ENCODE assay signal across 7 mouse cellular contexts in the genomic region with DNA sequence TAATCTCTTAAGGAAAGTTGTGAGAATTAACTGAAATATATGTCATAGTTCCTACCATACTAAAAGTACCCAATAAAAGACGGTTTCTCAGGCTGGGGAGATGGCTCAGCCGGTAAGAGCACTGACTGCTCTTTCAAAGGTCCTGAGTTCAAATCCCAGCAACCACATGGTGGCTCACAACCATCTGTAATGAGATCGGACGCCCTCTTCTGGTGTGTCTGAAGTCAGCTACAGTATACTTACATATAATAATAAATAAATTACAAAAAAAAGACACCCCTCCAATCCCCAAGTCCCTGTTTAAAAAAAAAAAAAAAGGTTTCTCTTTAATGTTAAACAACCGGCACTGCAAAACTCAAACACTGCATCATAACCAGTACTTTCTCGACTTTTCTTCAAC. TPM values are rescaled to one million over a fixed set of nuclear protein-coding genes. Genes with fewer than 3 reads are reported as not detected.
DNase-seq lines count a peak whose midpoint lies in the region; ATAC-seq and TF ChIP-seq lines count a peak whose summit lies in the region.
"Not testable (repeated sequence)": the region's sequence is repeated elsewhere in the genome, so short reads cannot be mapped to it uniquely, and the experiment has no call there.

No protein-coding gene starts in this region.

- TF ChIP-seq CTCF in heart, postnatal 0 days (IDR thresholded peaks at IDR 0.05; ENCODE audit: low read depth), result not testable (repeated sequence)
- TF ChIP-seq CTCF in intestine, postnatal 0 days (IDR thresholded peaks at IDR 0.05; ENCODE audit: low read depth), result 0 out of 2 replicates have a peak, but pooled peaks have one; percentile 7

- H3K79me2 ChIP-seq in macrophage (ENCODE audit: inconsistent target), result peaks cover 33% of the 10 kb centered on the region

- not testable (repeated sequence) for H3K27me3 ChIP-seq in embryonic facial prominence, embryonic 10.5 days (replicated peaks; ENCODE audit: low read depth, poor library complexity, severe bottlenecking); forebrain, embryonic 16.5 days (replicated peaks; ENCODE audit: control insufficient read depth, insufficient read depth, low read length); heart, postnatal 0 days (ENCODE audit: control insufficient read depth, insufficient read depth, low read length); intestine, postnatal 0 days (replicated peaks; ENCODE audit: control insufficient read depth, insufficient read depth, low read length); limb, embryonic 15.5 days; neural tube, embryonic 13.5 days

- not testable (repeated sequence) for TF ChIP-seq EP300 in heart, postnatal 0 days (IDR thresholded peaks at IDR 0.05; ENCODE audit: low read depth)

- ATAC-seq in forebrain, embryonic 16.5 days; heart, postnatal 0 days (ENCODE audit: insufficient read depth, low read depth); intestine, postnatal 0 days; limb, embryonic 15.5 days (ENCODE audit: insufficient number of reproducible peaks, low FRiP score, low TSS enrichment, low read depth); neural tube, embryonic 13.5 days (ENCODE audit: low read depth): not testable (repeated sequence)

- WGBS in embryonic facial prominence, embryonic 10.5 days, result 53% methylated on average over 6 of the region's 6 CpGs
- 54% methylated on average over 6 of the region's 6 CpGs for WGBS in forebrain, embryonic 16.5 days
- WGBS in heart, postnatal 0 days, result 43% methylated on average over 6 of the region's 6 CpGs
- WGBS in intestine, postnatal 0 days, result 41% methylated on average over 6 of the region's 6 CpGs
- WGBS in limb, embryonic 15.5 days, result 48% methylated on average over 6 of the region's 6 CpGs
- 51% methylated on average over 6 of the region's 6 CpGs for WGBS in macrophage (ENCODE audit: missing documents)
- 51% methylated on average over 6 of the region's 6 CpGs for WGBS in neural tube, embryonic 13.5 days

- peak overlapping the region; percentile 62 for H3K4me2 ChIP-seq in forebrain, embryonic 16.5 days (ENCODE audit: low read length)
- H3K4me2 ChIP-seq in heart, postnatal 0 days (ENCODE audit: low read depth, low read length), result peak overlapping the region; percentile 67
- peak overlapping the region; percentile 66 for H3K4me2 ChIP-seq in intestine, postnatal 0 days (replicated peaks; ENCODE audit: low read depth)
- peak overlapping the region; percentile 58 for H3K4me2 ChIP-seq in limb, embryonic 15.5 days
- peak overlapping the region; percentile 61 for H3K4me2 ChIP-seq in neural tube, embryonic 13.5 days

- not testable (repeated sequence) for H3K36me3 ChIP-seq in embryonic facial prominence, embryonic 10.5 days (replicated peaks); forebrain, embryonic 16.5 days (ENCODE audit: control insufficient read depth, insufficient read depth); heart, postnatal 0 days (replicated peaks; ENCODE audit: control insufficient read depth, insufficient read depth, low read length); intestine, postnatal 0 days (ENCODE audit: control insufficient read depth, insufficient read depth); limb, embryonic 15.5 days; macrophage (ENCODE audit: inconsistent target); neural tube, embryonic 13.5 days

- not testable (repeated sequence) for DNase-seq in embryonic facial prominence, embryonic 10.5 days (ENCODE audit: low spot score); heart, postnatal 0 days (ENCODE audit: low spot score)

- peak overlapping the region; percentile 73 for H3K4me3 ChIP-seq in embryonic facial prominence, embryonic 10.5 days
- H3K4me3 ChIP-seq in forebrain, embryonic 16.5 days (replicated peaks; ENCODE audit: low read length), result peak overlapping the region; percentile 84
- H3K4me3 ChIP-seq in heart, postnatal 0 days (ENCODE audit: low read depth, low read length), result peak overlapping the region; percentile 72; the same call in 1 of the 2 replicates
- H3K4me3 ChIP-seq in intestine, postnatal 0 days (ENCODE audit: low read depth, low read length), result 0 out of 2 replicates have a peak overlapping the region, but pooled peaks have one; percentile 59
- peak overlapping the region; percentile 79 for H3K4me3 ChIP-seq in limb, embryonic 15.5 days
- H3K4me3 ChIP-seq in macrophage (ENCODE audit: inconsistent target), result peak overlapping the region; percentile 47
- H3K4me3 ChIP-seq in neural tube, embryonic 13.5 days, result peak overlapping the region; percentile 70

- not testable (repeated sequence) for H3K9me3 ChIP-seq in embryonic facial prominence, embryonic 10.5 days; forebrain, embryonic 16.5 days (ENCODE audit: control insufficient read depth, low read length); heart, postnatal 0 days (replicated peaks; ENCODE audit: control insufficient read depth, low read length); intestine, postnatal 0 days (ENCODE audit: control insufficient read depth); limb, embryonic 15.5 days; neural tube, embryonic 13.5 days

- peaks cover 15% of the 10 kb centered on the region for H3K4me1 ChIP-seq in embryonic facial prominence, embryonic 10.5 days
- H3K4me1 ChIP-seq in forebrain, embryonic 16.5 days (replicated peaks; ENCODE audit: control insufficient read depth, insufficient read depth, low read length); heart, postnatal 0 days (ENCODE audit: control insufficient read depth, insufficient read depth); intestine, postnatal 0 days (replicated peaks; ENCODE audit: control insufficient read depth, insufficient read depth, low read length); limb, embryonic 15.5 days: not testable (repeated sequence)
- peaks cover 11% of the 10 kb centered on the region for H3K4me1 ChIP-seq in neural tube, embryonic 13.5 days (replicated peaks)

- peak overlapping the region; percentile 96 for H3K27ac ChIP-seq in embryonic facial prominence, embryonic 10.5 days (replicated peaks)
- not testable (repeated sequence) for H3K27ac ChIP-seq in forebrain, embryonic 16.5 days (ENCODE audit: low read length); intestine, postnatal 0 days (ENCODE audit: low read depth, low read length); limb, embryonic 15.5 days; neural tube, embryonic 13.5 days (replicated peaks)
- 0 out of 2 replicates have a peak overlapping the region, but pooled peaks have one; percentile 84 for H3K27ac ChIP-seq in heart, postnatal 0 days (ENCODE audit: low read depth)
- peak overlapping the region; percentile 78 for H3K27ac ChIP-seq in macrophage

- not testable (repeated sequence) for H3K9ac ChIP-seq in forebrain, embryonic 16.5 days (replicated peaks; ENCODE audit: low read depth, low read length); heart, postnatal 0 days (replicated peaks; ENCODE audit: low read depth, low read length); intestine, postnatal 0 days (ENCODE audit: low read depth, low read length); limb, embryonic 15.5 days; neural tube, embryonic 13.5 days

RNA-seq across cellular contexts. Expression of a gene that starts 3.7 kb away (rescaled TPM):
- polyA plus RNA-seq in embryonic facial prominence, embryonic 10.5 days (2016; fragmentation: Nextera tagmentation; extraction: Ambion mirVana), result 74.1 and 76.0 TPM in 2 replicates
- polyA plus RNA-seq in forebrain, embryonic 16.5 days (2015; fragmentation: Nextera tagmentation; extraction: Ambion mirVana), result 24.2 and 28.6 TPM in 2 replicates
- total RNA-seq in heart, postnatal 0 days (2014; rRNA removed; ENCODE audit: low replicate concordance), result 1.6 and 33.1 TPM in 2 replicates
- 7.8 and 10.0 TPM in 2 replicates for polyA plus RNA-seq in heart, postnatal 0 days (2015; fragmentation: Nextera tagmentation; extraction: Ambion mirVana)
- 9.1 and 9.7 TPM in 2 replicates for polyA plus RNA-seq in intestine, postnatal 0 days (2015; fragmentation: Nextera tagmentation; extraction: Ambion mirVana)
- polyA plus RNA-seq in limb, embryonic 15.5 days (2015; fragmentation: Nextera tagmentation; extraction: Ambion mirVana), result 28.9 and 29.1 TPM in 2 replicates
- 10 to 100 TPM in 1 of 26 experiments, 1 to 10 TPM in 21, under 1 TPM in 3, not detected in 1; 0.92 to 13.1 (median 3.5) TPM for total RNA-seq in macrophage (2018; cell fraction: chromatin; rRNA removed)
- 1 to 10 TPM; 1.7 to 8.0 (median 3.7) TPM for total RNA-seq in macrophage (2018; cell fraction: cytosol; rRNA removed)
- 10 to 100 TPM in 2 of 26 experiments, 1 to 10 TPM in 22, not detected in 2; 1.5 to 16.8 (median 3.8) TPM for total RNA-seq in macrophage (2018; cell fraction: nucleus; rRNA removed)
- polyA plus RNA-seq in macrophage (2018), result 3.2 to 23.6 TPM (median 7.0 TPM) in 3 replicates
- polyA plus RNA-seq in neural tube, embryonic 13.5 days (2015; fragmentation: Nextera tagmentation; extraction: Ambion mirVana), result 18.5 and 21.4 TPM in 2 replicates

RNA-seq across cellular contexts. Expression of a gene that starts 4.3 kb away (rescaled TPM):
- 46.0 and 51.3 TPM in 2 replicates for polyA plus RNA-seq in embryonic facial prominence, embryonic 10.5 days (2016; fragmentation: Nextera tagmentation; extraction: Ambion mirVana)
- polyA plus RNA-seq in forebrain, embryonic 16.5 days (2015; fragmentation: Nextera tagmentation; extraction: Ambion mirVana), result 109 and 115 TPM in 2 replicates
- 32.6 and 41.4 TPM in 2 replicates for total RNA-seq in heart, postnatal 0 days (2014; rRNA removed; ENCODE audit: low replicate concordance)
- 31.5 and 34.0 TPM in 2 replicates for polyA plus RNA-seq in heart, postnatal 0 days (2015; fragmentation: Nextera tagmentation; extraction: Ambion mirVana)
- polyA plus RNA-seq in intestine, postnatal 0 days (2015; fragmentation: Nextera tagmentation; extraction: Ambion mirVana), result 40.5 and 41.5 TPM in 2 replicates
- 75.3 and 78.8 TPM in 2 replicates for polyA plus RNA-seq in limb, embryonic 15.5 days (2015; fragmentation: Nextera tagmentation; extraction: Ambion mirVana)
- total RNA-seq in macrophage (2018; cell fraction: chromatin; rRNA removed), result 100 to 1,000 TPM in 17 of 26 experiments, 10 to 100 TPM in 9; 15.2 to 321 (median 197) TPM
- total RNA-seq in macrophage (2018; cell fraction: cytosol; rRNA removed), result 100 to 1,000 TPM; 295 to 570 (median 393) TPM
- 100 to 1,000 TPM in 25 of 26 experiments, 10 to 100 TPM in 1; 61.2 to 444 (median 322) TPM for total RNA-seq in macrophage (2018; cell fraction: nucleus; rRNA removed)
- 442 to 584 TPM (median 504 TPM) in 3 replicates for polyA plus RNA-seq in macrophage (2018)
- 108 and 109 TPM in 2 replicates for polyA plus RNA-seq in neural tube, embryonic 13.5 days (2015; fragmentation: Nextera tagmentation; extraction: Ambion mirVana)
